Mouse (Mus musculus): ENCODE data around the gene Gm20388.

GRCm38 (mm10) chr8:123793900-123794299, 3883.3 kb downstream of the Gm20388 start:
- TF ChIP-seq CTCF (IDR thresholded peaks at IDR 0.05; ENCODE audit: low read depth) (no peak), EP300 (IDR thresholded peaks at IDR 0.05; ENCODE audit: low read depth) (no peak)
